Mouse (Mus musculus): ENCODE results near the gene Stard13.

GRCm38 (mm10) chr5:151022026-151022425 lies 211.6 kb downstream of the Stard13 start:
- no peak for TF ChIP-seq CTCF (IDR thresholded peaks at IDR 0.05; ENCODE audit: extremely low read depth, insufficient read depth, insufficient read length, insufficient replicate concordance)
- TF ChIP-seq POLR2A (IDR thresholded peaks at IDR 0.05; ENCODE audit: low read depth, low read length) = no peak
